Mouse (Mus musculus): ENCODE data around the gene Mymx. TPM values are rescaled to one million over a fixed set of nuclear protein-coding genes. Genes with fewer than 3 reads are reported as not detected.
A peak's percentile ranks its signal among the peaks of the same experiment; 100 is the strongest.
"Not testable (repeated sequence)": the region's sequence is repeated elsewhere in the genome, so short reads cannot be mapped to it uniquely, and the experiment has no call there.

Mymx gene
- 0.44 TPM in 1 of 2 replicates, not detected in the other for total RNA-seq (2021)
- long read RNA-seq, experiment 1, partial matches to known transcripts: 0 of 1 reads
- long read RNA-seq, experiment 1, other reads (novel, unspliced or antisense): 0 of 1 reads
- long read RNA-seq, experiment 2: 0 reads

GRCm38 (mm10) chr17:45601877-45602304, at the start of gene Mymx:
Gene Mymx (minus strand): TSS chr17:45602102.
- DNase-seq: no peak

DNA sequence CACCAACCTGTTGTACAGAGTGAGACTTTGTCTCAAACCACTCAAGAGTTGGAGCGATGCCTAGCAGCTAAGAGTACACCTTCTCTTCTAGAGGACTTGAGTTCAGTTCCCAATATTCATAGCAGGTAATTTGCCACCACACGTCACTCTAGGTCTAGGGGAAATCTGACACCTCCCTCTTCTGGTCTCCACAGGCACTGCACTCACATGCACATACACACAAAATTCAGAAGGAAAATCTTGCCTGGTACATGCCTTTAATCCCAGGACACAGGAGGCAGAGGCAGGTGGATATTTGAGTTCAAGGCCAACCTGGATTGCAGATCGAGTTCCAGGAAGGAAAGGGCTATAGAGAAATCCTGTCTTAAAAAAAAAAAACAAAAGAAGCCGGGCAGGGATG, 42.3 kb upstream of the Mymx start:
- DNase-seq: no peak

DNA sequence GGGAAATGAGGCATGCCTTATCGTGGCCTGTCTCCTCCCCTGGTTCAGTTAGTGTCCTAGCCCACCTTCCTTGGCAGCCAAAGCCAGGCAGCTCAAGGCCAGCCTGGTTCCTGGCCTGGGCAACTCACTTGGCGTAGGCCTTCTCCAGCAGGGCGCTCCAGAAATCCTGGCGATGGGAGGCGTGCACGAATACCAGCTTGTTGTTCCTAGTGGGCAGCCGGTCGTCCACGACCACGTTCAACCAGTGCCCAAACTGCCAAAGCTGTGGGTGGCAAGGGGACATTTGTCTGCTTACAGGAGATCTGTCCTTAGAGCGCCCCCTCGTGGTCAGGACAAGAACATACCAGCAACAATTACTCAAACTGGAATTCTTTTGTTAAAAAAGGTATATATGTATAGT, 40.8 kb upstream of the Mymx start:
- DNase-seq: peak; percentile 88

DNA sequence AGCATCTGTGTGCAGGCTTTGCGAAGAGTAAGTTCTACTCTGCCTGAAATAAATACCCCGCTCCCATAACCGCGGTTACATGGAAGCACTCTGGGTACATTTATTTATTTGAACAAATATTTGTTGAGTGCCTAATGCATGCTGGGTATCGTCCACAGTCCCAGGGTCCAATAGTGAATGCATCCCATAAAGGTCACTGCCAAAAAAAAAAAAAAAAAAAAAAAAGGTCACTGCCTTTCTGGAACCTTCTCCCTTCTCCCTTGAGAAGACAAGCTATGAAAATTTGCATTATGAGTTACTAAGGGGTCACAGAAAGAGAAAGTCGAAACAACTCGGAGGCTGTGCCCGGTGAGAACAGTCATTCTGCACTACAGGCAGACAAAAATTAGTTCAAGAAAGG, 40.1 kb upstream of the Mymx start:
- no peak for DNase-seq

- DNase-seq: no peak
These were observed 36.8 kb upstream of the Mymx start for GRCm38 (mm10) chr17:45638596-45639295.

GRCm38 (mm10) chr17:45634033-45634432, 32.1 kb upstream of the Mymx start:
- no peak for DNase-seq

DNA sequence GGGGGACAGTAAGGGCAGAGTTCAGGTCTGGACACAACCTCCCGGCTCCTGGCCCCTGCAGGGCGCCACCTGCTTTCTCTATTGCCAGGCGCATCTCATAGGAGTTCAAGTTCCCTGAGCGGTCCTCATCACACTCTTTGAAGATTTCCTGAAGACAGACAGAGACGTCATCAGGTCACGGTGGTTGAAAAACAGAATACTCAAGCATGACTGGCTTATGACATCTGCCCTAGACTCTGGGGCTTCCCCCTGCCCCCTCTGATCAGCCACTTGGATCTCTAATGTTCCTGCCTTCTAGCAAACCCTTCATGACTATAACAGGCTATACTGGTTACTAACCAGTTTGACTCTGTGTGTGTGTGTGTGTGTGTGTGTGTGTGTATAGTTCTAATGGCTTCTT, 30.0 kb upstream of the Mymx start:
- no peak for DNase-seq

DNA sequence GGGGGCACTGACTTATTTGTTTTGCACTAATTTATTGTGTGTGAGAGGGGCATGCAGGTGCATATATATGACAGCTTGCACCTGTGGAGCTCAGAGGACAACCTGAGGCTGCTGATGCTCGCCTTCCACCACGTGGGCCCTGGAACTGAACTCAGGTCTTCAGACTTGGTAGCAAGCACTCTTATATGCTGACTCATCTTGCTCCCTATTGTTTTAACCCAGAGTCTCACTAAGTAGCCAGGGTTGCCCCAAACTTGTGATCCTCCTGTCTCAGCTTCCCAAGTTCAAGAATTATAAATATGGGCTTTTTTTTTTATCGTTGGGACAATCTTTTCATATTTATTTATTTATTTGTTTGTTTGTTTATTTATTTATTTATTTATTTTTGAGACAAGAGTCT, 29.1 kb upstream of the Mymx start:
- no peak for DNase-seq

DNA sequence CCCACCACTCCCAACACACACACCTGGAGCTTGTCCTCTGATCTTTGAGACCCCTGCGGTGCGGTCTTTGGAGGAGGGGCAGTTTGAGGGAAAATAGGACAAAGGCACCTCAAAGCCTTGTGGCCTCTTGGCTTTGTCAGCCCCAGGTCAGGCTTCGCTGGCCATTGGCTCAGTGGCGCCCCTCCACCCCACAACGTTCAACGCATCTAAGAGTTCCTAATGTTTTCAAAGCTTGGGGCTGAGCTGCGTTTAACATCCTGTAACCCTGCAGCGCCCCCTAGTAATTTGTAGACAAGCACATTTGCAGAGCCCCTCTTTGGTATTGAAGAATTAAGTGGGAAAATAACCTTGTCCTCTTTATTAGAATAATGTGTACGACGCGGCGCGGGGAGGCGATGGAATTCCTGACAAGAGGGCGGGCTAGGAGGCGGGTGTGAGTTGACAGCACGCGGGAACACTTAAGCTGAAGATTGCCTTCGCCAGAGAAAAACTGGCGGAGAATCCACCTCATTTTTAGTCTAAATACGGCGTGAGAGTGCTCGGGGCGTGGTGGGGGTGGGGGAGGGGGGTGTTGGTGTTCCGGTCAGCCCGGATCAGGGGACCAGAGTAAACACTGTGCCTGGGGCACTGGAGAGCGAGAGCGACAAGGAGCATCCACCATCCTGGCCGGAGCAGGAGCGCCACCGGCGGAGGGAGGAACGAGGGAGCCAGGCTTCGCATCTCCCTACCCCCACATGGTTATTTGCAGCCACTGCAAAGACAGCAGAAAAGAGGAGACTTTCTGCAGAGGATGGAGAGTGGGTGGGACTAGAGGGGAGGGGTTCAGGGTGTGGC, 28.2 kb upstream of the Mymx start:
- peak; percentile 78 for DNase-seq

GRCm38 (mm10) chr17:45628885-45629855, 27.3 kb upstream of the Mymx start:
- DNase-seq: no peak

DNA sequence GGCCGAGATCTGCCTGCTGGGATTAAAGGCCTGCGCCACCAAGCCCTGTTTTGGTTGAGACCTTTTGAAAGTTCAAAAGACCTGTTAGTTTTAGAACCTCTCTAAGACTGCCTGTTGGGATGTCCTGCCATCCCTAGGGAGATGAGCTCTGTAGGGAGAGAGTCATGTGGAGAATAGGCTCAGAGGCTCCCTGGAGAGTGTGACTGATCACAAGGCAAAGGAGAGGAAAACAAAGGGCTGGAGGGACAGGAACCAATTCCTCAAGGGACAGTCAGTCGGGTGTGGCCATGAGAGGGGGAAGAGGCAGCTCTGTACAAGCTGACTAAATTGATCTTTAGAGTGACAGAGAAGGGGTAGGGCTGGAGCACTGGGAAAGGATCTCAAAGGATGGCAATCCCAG, 26.3 kb upstream of the Mymx start:
- DNase-seq: no peak

DNA sequence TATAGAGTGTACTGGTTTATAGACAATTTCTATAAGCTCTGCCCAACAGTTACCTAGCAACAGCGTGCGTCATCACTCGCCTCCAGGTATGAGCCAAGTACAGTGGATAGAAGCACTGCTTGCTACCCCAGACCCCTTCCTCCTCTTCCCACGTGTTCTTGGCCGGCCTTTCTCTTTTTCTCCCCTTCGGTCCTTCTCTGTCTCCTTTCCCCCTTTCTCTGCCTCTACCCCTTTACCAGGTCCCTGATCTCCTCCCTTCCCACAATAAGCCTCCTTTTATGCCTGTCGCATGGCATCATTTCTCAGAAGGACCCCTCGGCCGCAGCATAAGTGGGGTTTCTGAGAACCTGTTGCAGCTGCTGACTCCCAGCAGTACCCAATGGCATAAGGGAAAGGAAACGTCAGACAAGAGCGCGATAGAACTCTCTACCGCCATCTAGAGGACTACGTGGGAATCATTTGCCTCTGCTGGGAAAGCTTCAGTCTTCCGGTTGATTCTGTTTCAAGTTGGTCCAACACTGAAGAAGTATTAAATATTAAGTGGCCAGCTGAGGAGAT, 24.8 kb upstream of the Mymx start:
- DNase-seq: peak; percentile 77

DNA sequence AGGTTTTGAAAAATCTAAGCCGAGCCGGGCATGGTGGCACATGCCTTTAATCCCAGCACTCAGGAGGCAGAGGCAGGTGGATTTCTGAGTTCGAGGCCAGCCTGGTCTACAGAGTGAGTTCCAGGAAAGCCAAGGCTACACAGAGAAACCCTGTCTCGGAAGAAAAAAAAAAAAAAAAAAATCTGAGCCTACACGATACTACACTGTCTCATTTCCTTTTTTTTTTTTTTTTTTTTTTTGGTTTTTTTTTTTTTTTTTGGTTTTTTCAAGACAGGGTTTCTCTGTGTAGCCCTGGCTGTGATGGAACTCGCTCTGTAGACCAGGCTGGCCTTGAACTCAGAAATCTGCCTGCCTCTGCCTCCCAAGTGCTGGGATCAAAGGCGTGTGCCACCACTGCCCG, 21.5 kb upstream of the Mymx start:
- DNase-seq: not testable (repeated sequence)

- DNase-seq: peak; percentile 59
These were observed 17.7 kb upstream of the Mymx start for GRCm38 (mm10) chr17:45619386-45620256.

GRCm38 (mm10) chr17:45618941-45619385, 17.1 kb upstream of the Mymx start:
- peak; percentile 64 for DNase-seq

GRCm38 (mm10) chr17:45617655-45618054, 15.8 kb upstream of the Mymx start:
- no peak for DNase-seq

- DNase-seq: no peak
These were observed 14.8 kb upstream of the Mymx start for GRCm38 (mm10) chr17:45616679-45617078.

- no peak for DNase-seq
These were observed 14.2 kb upstream of the Mymx start for GRCm38 (mm10) chr17:45616046-45616650.

DNA sequence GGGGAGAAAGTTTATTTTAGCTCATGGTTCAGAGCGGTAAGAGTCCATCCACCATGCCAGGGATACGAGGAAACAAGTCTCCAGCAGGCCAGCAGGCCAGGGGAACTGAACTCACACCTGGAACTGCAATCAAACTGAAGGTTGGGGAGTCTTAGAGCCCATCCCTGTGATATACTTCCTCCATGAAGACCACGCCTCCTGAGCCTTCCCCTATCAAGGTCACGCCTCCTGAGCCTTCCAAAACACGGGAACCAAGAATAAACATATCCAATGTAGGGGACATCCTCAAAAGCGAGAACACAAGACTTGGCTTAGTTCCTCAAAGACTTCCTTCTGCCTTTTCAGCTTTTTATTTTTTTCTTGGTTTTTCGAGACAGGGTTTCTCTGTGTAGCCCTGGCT, 11.0 kb upstream of the Mymx start:
- no peak for DNase-seq

- no peak for DNase-seq
These were observed 10.1 kb upstream of the Mymx start for GRCm38 (mm10) chr17:45612008-45612407.

Measured in adrenal gland, postnatal 14 days (tissue).